Mouse (Mus musculus) midbrain, embryonic 15.5 days (tissue): ENCODE data around the gene Gm21731. TPM values are rescaled to one million over a fixed set of nuclear protein-coding genes. Genes with fewer than 3 reads are reported as not detected.

Experiments
- ATAC-seq: fragments of 200-750 bp; cut with Nextera tagmentation; replicated peaks from 2 replicates; pipeline ENCODE4 v1.8.0; 2017; ENCODE audit warnings: moderate TSS enrichment
- H3K27ac ChIP-seq: fragments of 300-500 bp; sonication (generic); 2 replicates; pipeline ENCODE4 v1.5.1; 2015; ENCODE audit warnings: mild to moderate bottlenecking, inconsistent platforms
- H3K27me3 ChIP-seq: fragments of 300-500 bp; sonication (generic); replicated peaks from 2 replicates; pipeline ENCODE4 v1.6.1; 2015; ENCODE audit warnings: inconsistent platforms
- H3K36me3 ChIP-seq: fragments of 300-500 bp; sonication (generic); replicated peaks from 2 replicates; pipeline ENCODE4 v1.6.1; 2015; ENCODE audit warnings: inconsistent platforms
- H3K4me1 ChIP-seq: fragments of 300-500 bp; sonication (generic); 2 replicates; pipeline ENCODE4 v1.6.1; 2015; ENCODE audit warnings: inconsistent platforms
- H3K4me2 ChIP-seq: fragments of 300-500 bp; sonication (generic); 2 replicates; pipeline ENCODE4 v1.6.1; 2015; ENCODE audit warnings: inconsistent platforms, mild to moderate bottlenecking, moderate library complexity
- H3K4me3 ChIP-seq: fragments of 300-500 bp; sonication (generic); 2 replicates; pipeline ENCODE4 v1.5.1; 2015; ENCODE audit warnings: mild to moderate bottlenecking, inconsistent platforms
- H3K9ac ChIP-seq: fragments of 300-500 bp; sonication (generic); 2 replicates; pipeline ENCODE4 v1.6.1; 2015; ENCODE audit warnings: mild to moderate bottlenecking, inconsistent platforms
- H3K9me3 ChIP-seq: fragments of 300-500 bp; sonication (generic); 2 replicates; pipeline ENCODE4 v1.6.1; 2016; ENCODE audit warnings: inconsistent platforms
- WGBS: fragments of 180-500 bp; shearing (Covaris S2); methylation state at CpG from one replicate; pipeline ENCODE4 v1.1.7; 2015; ENCODE audit warnings: mixed read lengths; 5-methylcytosine and 5-hydroxymethylcytosine counted together
- polyA plus RNA-seq: library from polyadenylated mRNA; unstranded; fragments of >200 nt; fragmentation: Nextera tagmentation; extraction: Ambion mirVana; gene quantifications from 2 replicates; pipeline ENCODE4 v1.2.1, GENCODE M21; 2015

Gm21731 gene
- polyA plus RNA-seq, 1 experiment from 2014 or later = not detected

DNA sequence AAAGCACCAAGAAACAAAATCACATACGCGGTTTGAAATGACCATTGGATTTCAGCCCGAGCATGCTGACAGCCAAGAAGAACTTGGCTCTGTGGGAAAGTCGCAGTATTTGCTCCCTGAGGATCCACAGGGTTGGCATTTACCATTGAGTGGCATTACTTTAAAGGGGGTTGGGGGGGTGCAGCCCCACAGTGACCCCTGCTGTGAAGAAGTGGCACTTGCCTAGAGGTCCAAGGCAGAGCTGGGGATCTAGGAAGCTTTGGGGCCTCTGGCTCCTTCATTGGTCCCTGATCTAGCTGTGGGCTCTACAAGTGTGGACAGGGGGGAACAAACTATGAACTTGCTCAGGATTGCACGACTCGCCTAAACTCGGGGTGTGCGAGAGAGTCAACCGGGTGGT, 39.9 kb downstream of the Gm21731 start:
- Histone ChIP-seq H3K9me3 (no peaks in the 10 kb centered on the region), H3K27ac (no peak overlapping the region), H3K9ac (no peak overlapping the region), H3K4me2 (no peak overlapping the region), H3K36me3 (no peaks in the 10 kb centered on the region), H3K4me3 (no peak overlapping the region), H3K4me1 (no peaks in the 10 kb centered on the region), H3K27me3 (no peaks in the 10 kb centered on the region)
- WGBS = 90% methylated on average over 9 of the region's 9 CpGs
- ATAC-seq = no peak

Other genes with a start within 250 kb of the Gm21731 start
- not detected in 2 replicates for gene Gm36079, start 212.1 kb upstream of the Gm21731 start, polyA plus RNA-seq
- not detected in 2 replicates for gene Gm21188, start 186.9 kb upstream of the Gm21731 start, polyA plus RNA-seq
- gene Gm20767, start 98.9 kb upstream of the Gm21731 start, polyA plus RNA-seq = not detected in 2 replicates
- gene Gm21818, start 66.7 kb upstream of the Gm21731 start, polyA plus RNA-seq = not detected in 2 replicates
- gene Gm21762, start 23.2 kb upstream of the Gm21731 start, polyA plus RNA-seq = not detected in 2 replicates
- not detected in 2 replicates for gene AF067061, start 24.0 kb downstream of the Gm21731 start, polyA plus RNA-seq
- gene BC147527, start 61.3 kb downstream of the Gm21731 start, polyA plus RNA-seq = not detected in 2 replicates
- gene Tcstv3, start 77.8 kb downstream of the Gm21731 start, polyA plus RNA-seq = not detected in 2 replicates